Mouse (Mus musculus): ENCODE data around the gene Tubb5.

The Tubb5 gene

GRCm38 (mm10) chr17:35825109-35825850 lies 12.8 kb downstream of the Tubb5 start:
- DNase-seq (ENCODE audit: low read depth, low spot score), result no peak

- DNase-seq (ENCODE audit: low read depth, low spot score), result no peak
These were observed 13.7 kb downstream of the Tubb5 start for GRCm38 (mm10) chr17:35824402-35824801.

- DNase-seq (ENCODE audit: low read depth, low spot score), result peak; percentile 81
These were observed 14.9 kb downstream of the Tubb5 start, which contains the start of gene Flot1 for GRCm38 (mm10) chr17:35822964-35823937. Gene Flot1 (plus strand): TSS chr17:35823230.

GRCm38 (mm10) chr17:35822564-35822963 lies 15.5 kb downstream of the Tubb5 start:
- DNase-seq (ENCODE audit: low read depth, low spot score), result no peak

GRCm38 (mm10) chr17:35821439-35822430 lies 16.4 kb downstream of the Tubb5 start, which contains the start of gene Ier3:
Gene Ier3 (plus strand): TSS chr17:35821684.
- DNase-seq (ENCODE audit: low read depth, low spot score), result peak; percentile 78

GRCm38 (mm10) chr17:35820111-35820510 lies 18.0 kb downstream of the Tubb5 start:
- DNase-seq (ENCODE audit: low read depth, low spot score), result no peak

- DNase-seq (ENCODE audit: low read depth, low spot score), result peak; percentile 59
These were observed 20.9 kb downstream of the Tubb5 start for GRCm38 (mm10) chr17:35817226-35817625.

- DNase-seq (ENCODE audit: low read depth, low spot score), result no peak
These were observed 21.4 kb downstream of the Tubb5 start for GRCm38 (mm10) chr17:35816686-35817085.

GRCm38 (mm10) chr17:35815836-35816235 lies 22.3 kb downstream of the Tubb5 start:
- no peak for DNase-seq (ENCODE audit: low read depth, low spot score)

- no peak for DNase-seq (ENCODE audit: low read depth, low spot score)
These were observed 23.4 kb downstream of the Tubb5 start for GRCm38 (mm10) chr17:35814678-35815077.

GRCm38 (mm10) chr17:35813653-35814052 lies 24.5 kb downstream of the Tubb5 start:
- DNase-seq (ENCODE audit: low read depth, low spot score), result no peak

GRCm38 (mm10) chr17:35813245-35813647 lies 24.9 kb downstream of the Tubb5 start:
- DNase-seq (ENCODE audit: low read depth, low spot score), result no peak

- DNase-seq (ENCODE audit: low read depth, low spot score), result no peak
These were observed 25.4 kb downstream of the Tubb5 start for GRCm38 (mm10) chr17:35812736-35813135.

GRCm38 (mm10) chr17:35812307-35812706 lies 25.8 kb downstream of the Tubb5 start:
- no peak for DNase-seq (ENCODE audit: low read depth, low spot score)

- DNase-seq (ENCODE audit: low read depth, low spot score), result no peak
These were observed 27.0 kb downstream of the Tubb5 start for GRCm38 (mm10) chr17:35810900-35811648.

GRCm38 (mm10) chr17:35809395-35809794 lies 28.7 kb downstream of the Tubb5 start:
- DNase-seq (ENCODE audit: low read depth, low spot score), result no peak

GRCm38 (mm10) chr17:35808073-35808472 lies 30.0 kb downstream of the Tubb5 start:
- no peak for DNase-seq (ENCODE audit: low read depth, low spot score)

- DNase-seq (ENCODE audit: low read depth, low spot score), result no peak
These were observed 34.2 kb downstream of the Tubb5 start for GRCm38 (mm10) chr17:35803858-35804399.

GRCm38 (mm10) chr17:35803020-35803419 lies 35.1 kb downstream of the Tubb5 start:
- DNase-seq (ENCODE audit: low read depth, low spot score), result no peak

- DNase-seq (ENCODE audit: low read depth, low spot score), result no peak
These were observed 37.2 kb downstream of the Tubb5 start for GRCm38 (mm10) chr17:35800905-35801304.
